Mouse (Mus musculus): ENCODE data around the gene Cadps. TPM values are rescaled to one million over a fixed set of nuclear protein-coding genes. Genes with fewer than 3 reads are reported as not detected.

Gene Cadps
- total RNA-seq, 2 experiments from 2014 or later: 10.9 to 17.7 TPM

- peak; percentile 22 for DNase-seq
Observed at GRCm38 (mm10) chr14:12341075-12341788, 481.6 kb downstream of the Cadps start.

GRCm38 (mm10) chr14:12340238-12341074 is 482.4 kb downstream of the Cadps start:
- DNase-seq: no peak

GRCm38 (mm10) chr14:12338811-12339565 is 483.9 kb downstream of the Cadps start:
- DNase-seq: no peak

GRCm38 (mm10) chr14:12337998-12338809 is 484.7 kb downstream of the Cadps start:
- DNase-seq: no peak

- no peak for DNase-seq
Observed at GRCm38 (mm10) chr14:12337421-12337997, 485.4 kb downstream of the Cadps start.

- no peak for DNase-seq
Observed at GRCm38 (mm10) chr14:12334925-12335324, 488.0 kb downstream of the Cadps start.

- DNase-seq: no peak
Observed at GRCm38 (mm10) chr14:12333622-12334021, 489.3 kb downstream of the Cadps start.
